Mouse (Mus musculus) neural tube, embryonic 11.5 days (tissue): ENCODE measurements at regions not wholly inside any gene's neighbourhood (a gene's known extent, or its start where the extent isn't known, plus 50 kb on each side); places are given as distances from the start of the nearest gene placed in this dataset.

Experiments
- ATAC-seq: fragments of 200-750 bp; cut with Nextera tagmentation; 2 replicates; pipeline ENCODE4 v1.8.0; 2017; ENCODE audit warnings: moderate number of reproducible peaks, mild to moderate bottlenecking, moderate TSS enrichment, moderate library complexity; ENCODE audit not compliant: insufficient read depth, low FRiP score, low TSS enrichment
- DNase-seq: peaks from one replicate; pipeline ENCODE4 v3.0.0-alpha.2; 2015; ENCODE audit warnings: low spot score
- H3K27ac ChIP-seq: fragments of 300-500 bp; sonication (generic); 2 replicates; pipeline ENCODE4 v1.5.1; 2014; ENCODE audit warnings: low read depth, mild to moderate bottlenecking, low read length
- H3K27me3 ChIP-seq: fragments of 300-500 bp; sonication (generic); 2 replicates; pipeline ENCODE4 v1.6.1; 2014; ENCODE audit warnings: mild to moderate bottlenecking, low read length, mixed read lengths; ENCODE audit not compliant: control insufficient read depth, insufficient read depth
- H3K36me3 ChIP-seq: fragments of 300-500 bp; sonication (generic); 2 replicates; pipeline ENCODE4 v1.6.1; 2014; ENCODE audit warnings: mild to moderate bottlenecking, low read length, moderate library complexity, mixed read lengths; ENCODE audit not compliant: control insufficient read depth, insufficient read depth
- H3K4me1 ChIP-seq: fragments of 300-500 bp; sonication (generic); 2 replicates; pipeline ENCODE4 v1.6.1; 2014; ENCODE audit warnings: low read length, mixed read lengths; ENCODE audit not compliant: control insufficient read depth, insufficient read depth
- H3K4me2 ChIP-seq: fragments of 300-500 bp; sonication (generic); 2 replicates; pipeline ENCODE4 v1.6.1; 2014; ENCODE audit warnings: low read depth, mild to moderate bottlenecking, moderate library complexity
- H3K4me3 ChIP-seq: fragments of 300-500 bp; sonication (generic); 2 replicates; pipeline ENCODE4 v1.5.1; 2014; ENCODE audit warnings: low read depth, low read length
- H3K9ac ChIP-seq: fragments of 300-500 bp; sonication (generic); 2 replicates; pipeline ENCODE4 v1.6.1; 2014; ENCODE audit warnings: mild to moderate bottlenecking, low read length
- H3K9me3 ChIP-seq: fragments of 300-500 bp; sonication (generic); 2 replicates; pipeline ENCODE4 v1.6.1; 2016; ENCODE audit warnings: low read length; ENCODE audit not compliant: control insufficient read depth
- WGBS: fragments of 180-500 bp; shearing (Covaris S2); extraction: QIAGEN DNeasy Blood & Tissue Kit; methylation state at CpG from one replicate; pipeline ENCODE4 v1.1.7; 2014; 5-methylcytosine and 5-hydroxymethylcytosine counted together

- H3K4me3 ChIP-seq: no peak overlapping the region
- H3K27ac ChIP-seq: no peak overlapping the region
- H3K9me3 ChIP-seq: no peaks in the 10 kb centered on the region
- ATAC-seq (no peak), DNase-seq (no peak)
- no peak overlapping the region for H3K9ac ChIP-seq
- no peaks in the 10 kb centered on the region for H3K27me3 ChIP-seq
- peaks cover 4% of the 10 kb centered on the region for H3K4me1 ChIP-seq
- H3K4me2 ChIP-seq: no peak overlapping the region
- no peaks in the 10 kb centered on the region for H3K36me3 ChIP-seq
- WGBS: 57% methylated on average over 4 of the region's 4 CpGs
Observed at GRCm38 (mm10) chr3:34593279-34593678, 56.9 kb upstream of the Sox2 start.

- H3K4me1 ChIP-seq: peaks cover 4% of the 10 kb centered on the region; the same call in 1 of the 2 replicates
- ATAC-seq (no peak), DNase-seq (no peak)
- 72% methylated on average over 8 of the region's 8 CpGs for WGBS
- H3K9me3 ChIP-seq: no peaks in the 10 kb centered on the region
- no peak overlapping the region for H3K4me2 ChIP-seq
- no peak overlapping the region for H3K4me3 ChIP-seq
- H3K27me3 ChIP-seq: no peaks in the 10 kb centered on the region
- no peak overlapping the region for H3K9ac ChIP-seq
- H3K36me3 ChIP-seq: no peaks in the 10 kb centered on the region
- no peak overlapping the region for H3K27ac ChIP-seq
Observed at GRCm38 (mm10) chr3:34577896-34578530, 72.2 kb upstream of the Sox2 start.

GRCm38 (mm10) chr3:34577115-34577514, 73.1 kb upstream of the Sox2 start:
- H3K9ac ChIP-seq: no peak overlapping the region
- ATAC-seq: no peak
- no peak overlapping the region for H3K4me3 ChIP-seq
- no peaks in the 10 kb centered on the region for H3K27me3 ChIP-seq
- no peak overlapping the region for H3K27ac ChIP-seq
- H3K9me3 ChIP-seq: no peaks in the 10 kb centered on the region
- H3K4me1 ChIP-seq: peaks cover 4% of the 10 kb centered on the region; the same call in 1 of the 2 replicates
- 75% methylated on average over 6 of the region's 6 CpGs for WGBS
- no peak overlapping the region for H3K4me2 ChIP-seq
- no peak for DNase-seq
- no peaks in the 10 kb centered on the region for H3K36me3 ChIP-seq

GRCm38 (mm10) chr3:34576159-34576558, 74.0 kb upstream of the Sox2 start:
- Histone ChIP-seq H3K4me3 (no peak overlapping the region), H3K4me1 (peaks cover 4% of the 10 kb centered on the region; the same call in 1 of the 2 replicates), H3K9ac (no peak overlapping the region), H3K9me3 (no peaks in the 10 kb centered on the region), H3K4me2 (no peak overlapping the region), H3K36me3 (no peaks in the 10 kb centered on the region), H3K27ac (no peak overlapping the region), H3K27me3 (no peaks in the 10 kb centered on the region)
- WGBS: 48% methylated on average over 11 of the region's 11 CpGs
- ATAC-seq (no peak), DNase-seq (no peak)

GRCm38 (mm10) chr3:34574711-34575350, 75.4 kb upstream of the Sox2 start:
- no peak overlapping the region for H3K27ac ChIP-seq
- H3K36me3 ChIP-seq: no peaks in the 10 kb centered on the region
- peaks cover 4% of the 10 kb centered on the region; the same call in 1 of the 2 replicates for H3K4me1 ChIP-seq
- DNase-seq (no peak), ATAC-seq (no peak)
- no peaks in the 10 kb centered on the region for H3K9me3 ChIP-seq
- H3K9ac ChIP-seq: no peak overlapping the region
- no peaks in the 10 kb centered on the region for H3K27me3 ChIP-seq
- no peak overlapping the region for H3K4me2 ChIP-seq
- H3K4me3 ChIP-seq: no peak overlapping the region
- WGBS: 83% methylated on average over 9 of the region's 9 CpGs

- Histone ChIP-seq H3K36me3 (no peaks in the 10 kb centered on the region), H3K9me3 (no peaks in the 10 kb centered on the region), H3K4me3 (no peak overlapping the region), H3K9ac (no peak overlapping the region), H3K4me1 (peaks cover 4% of the 10 kb centered on the region; the same call in 1 of the 2 replicates), H3K4me2 (no peak overlapping the region), H3K27ac (no peak overlapping the region), H3K27me3 (no peaks in the 10 kb centered on the region)
- ATAC-seq (no peak), DNase-seq (no peak)
- 88% methylated on average over 7 of the region's 7 CpGs for WGBS
Observed at GRCm38 (mm10) chr3:34573312-34573711, 76.9 kb upstream of the Sox2 start.

GRCm38 (mm10) chr3:34572081-34572480, 78.1 kb upstream of the Sox2 start:
- no peaks in the 10 kb centered on the region for H3K27me3 ChIP-seq
- WGBS: 86% methylated on average over 6 of the region's 6 CpGs
- H3K36me3 ChIP-seq: no peaks in the 10 kb centered on the region
- H3K9ac ChIP-seq: no peak overlapping the region
- no peak for DNase-seq
- no peak overlapping the region for H3K27ac ChIP-seq
- no peak overlapping the region for H3K4me3 ChIP-seq
- H3K4me2 ChIP-seq: no peak overlapping the region
- ATAC-seq: no peak
- H3K9me3 ChIP-seq: no peaks in the 10 kb centered on the region
- H3K4me1 ChIP-seq: peaks cover 4% of the 10 kb centered on the region; the same call in 1 of the 2 replicates

- H3K27ac ChIP-seq: no peak overlapping the region
- H3K4me3 ChIP-seq: no peak overlapping the region
- DNase-seq (no peak), ATAC-seq (no peak)
- H3K9ac ChIP-seq: no peak overlapping the region
- H3K4me2 ChIP-seq: no peak overlapping the region
- no peaks in the 10 kb centered on the region for H3K36me3 ChIP-seq
- H3K4me1 ChIP-seq: peaks cover 4% of the 10 kb centered on the region; the same call in 1 of the 2 replicates
- H3K27me3 ChIP-seq: no peaks in the 10 kb centered on the region
- H3K9me3 ChIP-seq: no peaks in the 10 kb centered on the region
- WGBS: 64% methylated on average over 9 of the region's 9 CpGs
Observed at GRCm38 (mm10) chr3:34571630-34572029, 78.6 kb upstream of the Sox2 start.

GRCm38 (mm10) chr3:34569998-34570397, 80.2 kb upstream of the Sox2 start:
- H3K27me3 ChIP-seq: no peaks in the 10 kb centered on the region
- no peak overlapping the region for H3K9ac ChIP-seq
- H3K4me2 ChIP-seq: no peak overlapping the region
- WGBS: 62% methylated on average over 10 of the region's 10 CpGs
- DNase-seq (no peak), ATAC-seq (no peak)
- H3K4me1 ChIP-seq: peaks cover 4% of the 10 kb centered on the region; the same call in 1 of the 2 replicates
- no peaks in the 10 kb centered on the region for H3K9me3 ChIP-seq
- no peak overlapping the region for H3K4me3 ChIP-seq
- no peaks in the 10 kb centered on the region for H3K36me3 ChIP-seq
- H3K27ac ChIP-seq: no peak overlapping the region
